Mouse (Mus musculus): Measurements from ENCODE around the gene Fuca1. TPM values are rescaled to one million over a fixed set of nuclear protein-coding genes. Genes with fewer than 3 reads are reported as not detected.

The Fuca1 gene
- total RNA-seq (2023), result 49.2 TPM

GRCm38 (mm10) chr4:135920304-135921241 is at the start of gene Fuca1:
Gene Fuca1, plus strand, starts transcription at chr4:135920735.

GRCm38 (mm10) chr4:135873526-135874202 is 46.9 kb upstream of the Fuca1 start, which contains the start of gene Pnrc2:
Gene Pnrc2, minus strand, starts transcription at chr4:135873850.

GRCm38 (mm10) chr4:135895071-135895571 is 25.4 kb upstream of the Fuca1 start, which contains the start of gene Cnr2:
Gene Cnr2, plus strand, starts transcription at chr4:135895394.

DNA sequence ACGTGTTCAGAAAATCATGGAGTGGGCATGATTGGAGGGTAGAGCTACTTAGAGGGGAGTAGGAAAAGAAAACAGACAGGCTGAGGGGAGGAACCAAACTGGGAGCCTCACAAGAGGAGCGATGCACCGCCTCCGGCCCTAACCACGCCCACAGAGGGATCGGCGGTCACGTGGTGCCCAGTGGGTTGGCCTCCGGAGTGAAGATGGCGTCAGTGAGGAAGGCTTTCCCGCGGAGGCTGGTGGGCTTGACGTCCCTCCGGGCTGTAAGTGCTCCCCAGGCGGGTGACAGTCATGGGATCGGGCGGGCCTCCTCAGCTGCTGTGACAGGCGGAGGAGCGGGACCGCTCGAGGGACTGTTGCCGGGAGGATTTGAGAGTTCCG is 25.7 kb downstream of the Fuca1 start, which contains the start of gene Hmgcl:
Hmgcl (plus strand) TSS at position 171 of the 381 bp plus-strand sequence.

GRCm38 (mm10) chr4:135963457-135964193 is 43.1 kb downstream of the Fuca1 start, which contains the start of gene Gale:
Gene Gale, plus strand, starts transcription at chr4:135963727.

DNA sequence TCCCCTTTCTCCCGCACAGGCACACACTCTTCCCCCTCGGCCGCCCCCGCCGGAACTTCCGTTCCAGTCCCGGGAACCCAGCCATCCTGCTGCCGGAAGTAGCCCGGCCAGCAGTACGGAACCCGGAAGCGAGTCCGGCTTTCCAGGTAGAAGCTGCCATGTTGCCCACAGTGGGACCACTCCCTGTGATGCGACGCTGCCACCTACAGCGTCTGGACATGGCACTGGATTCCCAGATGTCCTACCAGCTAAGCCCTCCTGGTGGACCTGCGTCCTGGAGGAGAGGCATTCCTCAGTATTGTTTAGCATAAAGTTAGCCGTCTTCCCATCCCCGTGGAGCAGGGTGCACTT is 52.0 kb downstream of the Fuca1 start, which contains the start of gene Lypla2:
Lypla2 (minus strand) TSS at position 71 of the 351 bp plus-strand sequence.

DNA sequence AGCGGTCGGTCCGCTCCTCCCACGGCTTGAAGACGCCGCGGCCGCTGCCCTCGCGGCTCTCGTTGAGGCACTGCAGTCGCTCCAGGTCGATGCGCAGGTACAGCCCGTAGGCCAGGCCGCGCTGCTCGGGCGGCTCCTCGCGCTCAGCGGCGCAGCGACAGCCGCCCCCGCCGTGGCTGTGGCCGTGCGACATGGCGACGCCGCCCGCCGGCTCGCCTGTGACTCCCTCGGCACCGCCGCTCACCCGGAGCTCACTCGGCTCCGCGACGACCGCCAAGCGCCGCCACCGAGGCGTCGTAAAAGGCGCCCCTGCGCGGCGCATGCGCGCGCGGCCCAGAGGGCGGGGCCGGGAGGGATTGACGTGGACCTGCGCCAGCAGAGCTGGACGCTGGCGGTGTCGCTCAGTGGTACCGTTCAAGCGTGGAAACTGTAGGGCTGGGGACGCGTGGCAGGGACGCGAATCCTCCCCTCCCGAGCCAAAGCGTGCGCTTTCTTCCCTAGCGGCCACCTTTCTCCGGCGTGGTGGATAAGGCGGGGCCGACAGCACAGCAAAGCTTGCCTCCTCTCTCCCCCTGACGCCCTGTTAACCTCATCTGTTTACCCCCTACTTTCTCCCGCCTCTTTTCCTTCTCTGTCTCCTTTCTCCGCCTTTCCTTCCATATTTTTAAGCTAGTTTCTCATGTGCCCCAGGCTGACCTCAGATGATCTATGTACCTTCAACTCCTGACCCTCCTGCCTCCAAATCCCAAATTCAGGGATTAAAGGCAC is 66.6 kb downstream of the Fuca1 start, which contains the start of gene Pithd1:
Pithd1 (minus strand) TSS at position 322 of the 768 bp plus-strand sequence.

Other genes with a start within 250 kb of the Fuca1 start
- not detected for gene Ifnlr1, start 234.4 kb upstream of the Fuca1 start, total RNA-seq (2023)
- not detected for gene Il22ra1, start 192.6 kb upstream of the Fuca1 start, total RNA-seq (2023)
- gene Myom3, start 161.0 kb upstream of the Fuca1 start, total RNA-seq (2023), result not detected
- 163 TPM for gene Srsf10, start 65.0 kb upstream of the Fuca1 start, total RNA-seq (2023)
- gene Pnrc2, start 46.9 kb upstream of the Fuca1 start, total RNA-seq (2023), result 85.2 TPM
- gene Cnr2, start 25.3 kb upstream of the Fuca1 start, total RNA-seq (2023), result 20.3 TPM
- 27.3 TPM for gene Hmgcl, start 25.7 kb downstream of the Fuca1 start, total RNA-seq (2023)
- 6.7 TPM for gene Gale, start 43.0 kb downstream of the Fuca1 start, total RNA-seq (2023)
- gene Lypla2, start 51.9 kb downstream of the Fuca1 start, total RNA-seq (2023), result 95.1 TPM
- 27.2 TPM for gene Pithd1, start 66.5 kb downstream of the Fuca1 start, total RNA-seq (2023)
- gene Eloa, start 101.0 kb downstream of the Fuca1 start, total RNA-seq (2023), result 36.0 TPM
- gene Rpl11, start 132.7 kb downstream of the Fuca1 start, total RNA-seq (2023), result 1,200 TPM
- 18.5 TPM for gene Id3, start 222.8 kb downstream of the Fuca1 start, total RNA-seq (2023)

Measured in CD4-positive naive resting alpha-beta T cell, adult 76 days (primary cell).